Mouse (Mus musculus): ENCODE results near the gene Plekhb2. TPM values are rescaled to one million over a fixed set of nuclear protein-coding genes. Genes with fewer than 3 reads are reported as not detected.

The Plekhb2 gene
- polyA plus RNA-seq, 1 experiment from 2014 or later, result 60.8 TPM

GRCm38 (mm10) chr1:34868391-34868790 is 18.6 kb downstream of the Plekhb2 start:
- no peaks in the 10 kb centered on the region for H3K9me3 ChIP-seq (replicated peaks)
- no peak overlapping the region for H3K4me2 ChIP-seq
- no peak overlapping the region for H3K9ac ChIP-seq
- H3K27ac ChIP-seq, result no peak overlapping the region
- H3K4me1 ChIP-seq (replicated peaks), result peaks cover 10% of the 10 kb centered on the region
- WGBS, result 80% methylated on average over 8 of the region's 8 CpGs
- no peak overlapping the region for H3K4me3 ChIP-seq
- H3K36me3 ChIP-seq, result peaks cover 29% of the 10 kb centered on the region
- ATAC-seq (replicated peaks; ENCODE audit: insufficient number of reproducible peaks, insufficient read depth, low FRiP score, low read depth), result no peak
- no peaks in the 10 kb centered on the region for H3K27me3 ChIP-seq

- H3K4me1 ChIP-seq (replicated peaks), result peaks cover 6% of the 10 kb centered on the region
- no peak for ATAC-seq (replicated peaks; ENCODE audit: insufficient number of reproducible peaks, insufficient read depth, low FRiP score, low read depth)
- H3K36me3 ChIP-seq, result peaks cover 27% of the 10 kb centered on the region
- WGBS, result 94% methylated on average over 16 of the region's 16 CpGs
- no peaks in the 10 kb centered on the region for H3K27me3 ChIP-seq
- no peak overlapping the region for H3K4me2 ChIP-seq
- H3K9ac ChIP-seq, result no peak overlapping the region
- H3K27ac ChIP-seq, result no peak overlapping the region
- no peaks in the 10 kb centered on the region for H3K9me3 ChIP-seq (replicated peaks)
- H3K4me3 ChIP-seq, result no peak overlapping the region
These were observed 19.5 kb downstream of the Plekhb2 start for GRCm38 (mm10) chr1:34869231-34869630.

DNA sequence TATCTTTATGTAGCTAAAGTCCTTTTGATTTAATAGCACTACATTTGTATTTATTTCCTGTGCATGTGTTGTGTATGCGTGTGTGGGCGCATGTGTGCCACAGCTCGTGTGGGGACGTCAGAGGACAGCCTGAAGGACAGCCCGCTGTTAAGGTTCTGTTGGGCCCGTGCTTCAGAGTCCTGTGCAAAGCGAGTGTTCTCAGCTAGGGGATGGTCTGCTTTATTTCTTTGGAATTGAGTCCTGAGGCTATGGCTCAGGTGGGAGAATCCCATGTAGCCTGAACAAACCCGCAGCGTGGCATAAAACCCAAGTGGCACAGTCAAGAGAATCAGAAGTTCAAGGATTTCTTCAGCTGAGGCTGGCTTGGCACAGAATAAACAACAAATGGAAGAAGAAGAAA is 21.4 kb downstream of the Plekhb2 start:
- Histone ChIP-seq H3K36me3 (peaks cover 36% of the 10 kb centered on the region), H3K4me2 (no peak overlapping the region), H3K27ac (no peak overlapping the region), H3K4me1 (replicated peaks) (no peaks in the 10 kb centered on the region), H3K4me3 (no peak overlapping the region), H3K27me3 (no peaks in the 10 kb centered on the region), H3K9ac (no peak overlapping the region), H3K9me3 (replicated peaks) (no peaks in the 10 kb centered on the region)
- ATAC-seq (replicated peaks; ENCODE audit: insufficient number of reproducible peaks, insufficient read depth, low FRiP score, low read depth), result no peak
- 93% methylated on average over 9 of the region's 9 CpGs for WGBS

DNA sequence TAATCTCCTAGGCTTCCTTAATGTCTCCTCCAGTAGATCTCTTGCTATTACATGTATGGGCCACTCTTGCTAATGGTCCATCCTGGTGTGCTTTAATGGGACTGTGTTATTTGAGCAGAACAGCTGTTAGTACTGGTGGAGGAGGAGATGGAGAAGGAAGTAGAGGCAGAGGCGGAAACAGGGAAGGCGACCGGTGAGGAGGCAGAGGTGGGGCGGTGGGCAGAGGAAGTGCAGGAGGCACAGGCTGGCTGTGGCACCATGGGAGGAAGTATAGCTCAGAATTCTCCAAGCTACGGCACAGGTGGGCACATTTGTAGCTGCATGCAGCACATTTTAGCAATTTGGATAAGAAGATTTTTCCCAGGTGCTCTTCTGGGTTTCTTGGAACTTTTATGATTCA is 23.8 kb downstream of the Plekhb2 start:
- no peak overlapping the region for H3K9ac ChIP-seq
- no peak overlapping the region for H3K27ac ChIP-seq
- no peaks in the 10 kb centered on the region for H3K27me3 ChIP-seq
- H3K4me2 ChIP-seq, result no peak overlapping the region
- no peak overlapping the region for H3K4me3 ChIP-seq
- ATAC-seq (replicated peaks; ENCODE audit: insufficient number of reproducible peaks, insufficient read depth, low FRiP score, low read depth), result no peak
- peaks cover 36% of the 10 kb centered on the region for H3K36me3 ChIP-seq
- no peaks in the 10 kb centered on the region for H3K4me1 ChIP-seq (replicated peaks)
- 75% methylated on average over 5 of the region's 5 CpGs for WGBS
- H3K9me3 ChIP-seq (replicated peaks), result no peaks in the 10 kb centered on the region

- H3K9ac ChIP-seq, result no peak overlapping the region
- no peak overlapping the region for H3K4me3 ChIP-seq
- no peaks in the 10 kb centered on the region for H3K27me3 ChIP-seq
- no peak overlapping the region for H3K4me2 ChIP-seq
- H3K4me1 ChIP-seq (replicated peaks), result peaks cover 9% of the 10 kb centered on the region
- WGBS, result 35% methylated on average over 6 of the region's 6 CpGs
- no peak for ATAC-seq (replicated peaks; ENCODE audit: insufficient number of reproducible peaks, insufficient read depth, low FRiP score, low read depth)
- H3K27ac ChIP-seq, result no peak overlapping the region
- H3K9me3 ChIP-seq (replicated peaks), result no peaks in the 10 kb centered on the region
- H3K36me3 ChIP-seq, result peaks cover 8% of the 10 kb centered on the region; the same call in 1 of the 2 replicates
These were observed 29.8 kb downstream of the Plekhb2 start for GRCm38 (mm10) chr1:34879611-34880010.

- no peaks in the 10 kb centered on the region for H3K27me3 ChIP-seq
- peaks cover 9% of the 10 kb centered on the region for H3K4me1 ChIP-seq (replicated peaks)
- no peaks in the 10 kb centered on the region; the same call in 1 of the 2 replicates for H3K36me3 ChIP-seq
- no peak for ATAC-seq (replicated peaks; ENCODE audit: insufficient number of reproducible peaks, insufficient read depth, low FRiP score, low read depth)
- H3K27ac ChIP-seq, result no peak overlapping the region
- H3K4me2 ChIP-seq, result no peak overlapping the region
- H3K9ac ChIP-seq, result no peak overlapping the region
- no peaks in the 10 kb centered on the region for H3K9me3 ChIP-seq (replicated peaks)
- H3K4me3 ChIP-seq, result no peak overlapping the region
These were observed 34.0 kb downstream of the Plekhb2 start for GRCm38 (mm10) chr1:34883776-34884175.

GRCm38 (mm10) chr1:34891559-34892289 is 41.9 kb downstream of the Plekhb2 start:
- Histone ChIP-seq H3K27ac (no peak overlapping the region), H3K36me3 (no peaks in the 10 kb centered on the region), H3K9me3 (replicated peaks) (no peaks in the 10 kb centered on the region), H3K4me1 (replicated peaks) (no peaks in the 10 kb centered on the region), H3K4me2 (0 out of 2 replicates have a peak overlapping the region, but pooled peaks have one; percentile 8), H3K9ac (peak overlapping the region; percentile 4; the same call in 1 of the 2 replicates), H3K4me3 (no peak overlapping the region), H3K27me3 (peaks cover 11% of the 10 kb centered on the region; the same call in 1 of the 2 replicates)
- WGBS, result 40% methylated on average over 14 of the region's 14 CpGs
- ATAC-seq (replicated peaks; ENCODE audit: insufficient number of reproducible peaks, insufficient read depth, low FRiP score, low read depth), result no peak

- WGBS, result 42% methylated on average over 3 of the region's 3 CpGs
- H3K27me3 ChIP-seq, result peaks cover 11% of the 10 kb centered on the region; the same call in 1 of the 2 replicates
- H3K36me3 ChIP-seq, result no peaks in the 10 kb centered on the region
- no peak overlapping the region for H3K4me2 ChIP-seq
- H3K9me3 ChIP-seq (replicated peaks), result no peaks in the 10 kb centered on the region
- H3K4me1 ChIP-seq (replicated peaks), result no peaks in the 10 kb centered on the region
- H3K9ac ChIP-seq, result no peak overlapping the region
- no peak overlapping the region for H3K27ac ChIP-seq
- ATAC-seq (replicated peaks; ENCODE audit: insufficient number of reproducible peaks, insufficient read depth, low FRiP score, low read depth), result no peak
- H3K4me3 ChIP-seq, result no peak overlapping the region
These were observed 42.7 kb downstream of the Plekhb2 start for GRCm38 (mm10) chr1:34892466-34892865.

DNA sequence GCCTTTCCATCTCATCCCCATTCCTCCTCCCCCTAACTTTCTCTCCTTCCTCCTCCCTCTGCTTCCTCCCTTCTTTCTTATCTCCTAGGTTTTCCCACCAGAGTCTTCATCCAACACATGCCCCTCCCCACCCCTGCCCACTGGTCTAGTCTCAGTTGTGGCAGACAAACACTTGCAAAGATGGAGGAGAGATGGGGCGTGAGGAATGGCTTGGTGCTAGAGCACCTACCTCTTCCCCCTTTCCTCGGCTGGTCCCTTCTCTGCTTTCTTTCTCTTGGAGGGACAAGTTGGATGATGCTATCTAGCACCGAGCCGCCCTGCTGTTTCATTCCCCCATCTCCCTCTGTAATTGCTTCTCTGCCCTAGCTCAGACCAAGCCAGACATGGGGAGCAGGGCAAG is 43.6 kb downstream of the Plekhb2 start:
- Histone ChIP-seq H3K4me3 (no peak overlapping the region), H3K4me1 (replicated peaks) (no peaks in the 10 kb centered on the region), H3K27ac (no peak overlapping the region), H3K36me3 (no peaks in the 10 kb centered on the region), H3K27me3 (peaks cover 11% of the 10 kb centered on the region; the same call in 1 of the 2 replicates), H3K9me3 (replicated peaks) (no peaks in the 10 kb centered on the region), H3K4me2 (no peak overlapping the region), H3K9ac (no peak overlapping the region)
- ATAC-seq (replicated peaks; ENCODE audit: insufficient number of reproducible peaks, insufficient read depth, low FRiP score, low read depth), result no peak
- WGBS, result 81% methylated on average over 4 of the region's 4 CpGs

GRCm38 (mm10) chr1:34893831-34894230 is 44.1 kb downstream of the Plekhb2 start:
- H3K4me1 ChIP-seq (replicated peaks), result no peaks in the 10 kb centered on the region
- no peaks in the 10 kb centered on the region for H3K36me3 ChIP-seq
- peaks cover 11% of the 10 kb centered on the region; the same call in 1 of the 2 replicates for H3K27me3 ChIP-seq
- no peak overlapping the region for H3K9ac ChIP-seq
- no peaks in the 10 kb centered on the region for H3K9me3 ChIP-seq (replicated peaks)
- H3K4me2 ChIP-seq, result no peak overlapping the region
- H3K27ac ChIP-seq, result no peak overlapping the region
- H3K4me3 ChIP-seq, result no peak overlapping the region
- 49% methylated on average over 6 of the region's 6 CpGs for WGBS
- no peak for ATAC-seq (replicated peaks; ENCODE audit: insufficient number of reproducible peaks, insufficient read depth, low FRiP score, low read depth)

DNA sequence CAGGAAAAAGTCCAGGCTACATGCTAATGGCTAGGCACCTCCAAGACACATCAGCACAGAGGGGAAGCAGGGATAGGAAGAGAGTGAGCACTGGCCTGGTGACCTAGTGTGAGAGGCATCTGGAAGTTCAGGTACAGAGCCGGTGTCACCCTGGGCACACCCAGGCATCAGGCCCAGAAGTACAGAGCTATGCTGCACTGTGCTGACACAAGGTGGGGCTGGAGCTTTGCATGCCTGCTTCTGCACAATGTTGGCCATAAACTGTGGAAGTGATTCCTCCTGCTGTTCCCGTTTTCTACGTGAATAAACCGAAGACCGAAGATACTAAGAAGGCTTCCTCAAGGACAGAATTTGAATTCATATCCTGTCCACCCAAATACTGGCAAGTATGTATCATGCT is 46.3 kb downstream of the Plekhb2 start:
- no peak for ATAC-seq (replicated peaks; ENCODE audit: insufficient number of reproducible peaks, insufficient read depth, low FRiP score, low read depth)

GRCm38 (mm10) chr1:34896898-34897297 is 47.1 kb downstream of the Plekhb2 start:
- H3K27me3 ChIP-seq, result peaks cover 11% of the 10 kb centered on the region; the same call in 1 of the 2 replicates
- no peaks in the 10 kb centered on the region for H3K4me1 ChIP-seq (replicated peaks)
- no peaks in the 10 kb centered on the region for H3K9me3 ChIP-seq (replicated peaks)
- H3K4me2 ChIP-seq, result no peak overlapping the region
- ATAC-seq (replicated peaks; ENCODE audit: insufficient number of reproducible peaks, insufficient read depth, low FRiP score, low read depth), result no peak
- H3K27ac ChIP-seq, result no peak overlapping the region
- no peak overlapping the region for H3K9ac ChIP-seq
- no peak overlapping the region for H3K4me3 ChIP-seq
- 45% methylated on average over 4 of the region's 4 CpGs for WGBS
- no peaks in the 10 kb centered on the region for H3K36me3 ChIP-seq

More for the DNA sequence above, 46.3 kb downstream of the Plekhb2 start:
- H3K4me2 ChIP-seq, result no peak overlapping the region
- WGBS, result 86% methylated on average over 5 of the region's 5 CpGs
- no peaks in the 10 kb centered on the region for H3K36me3 ChIP-seq
- no peak overlapping the region for H3K27ac ChIP-seq
- H3K9ac ChIP-seq, result no peak overlapping the region
- H3K9me3 ChIP-seq (replicated peaks), result no peaks in the 10 kb centered on the region
- H3K27me3 ChIP-seq, result peaks cover 11% of the 10 kb centered on the region; the same call in 1 of the 2 replicates
- H3K4me3 ChIP-seq, result no peak overlapping the region
- H3K4me1 ChIP-seq (replicated peaks), result no peaks in the 10 kb centered on the region

All from heart, embryonic 15.5 days (tissue).